In genomic region chr19:7605930-7606783, GRCm38 (mm10) we compare ENCODE assay signal across 9 mouse cellular contexts. TPM values are rescaled to one million over a fixed set of nuclear protein-coding genes. Genes with fewer than 3 reads are reported as not detected.
DNase-seq lines count a peak whose midpoint lies in the region; ATAC-seq lines count a peak whose summit lies in the region.
"Had no signal": no experiment of that assay in that cellular context is flagged by ENCODE, and none has a peak within 500 bp of the region (broad histone marks: within the 10 kb centered on the region; RNA-seq: fewer than 3 reads in every experiment).

No protein-coding gene starts in this region.

- H3K9me3 ChIP-seq in heart, embryonic 12.5 days (replicated peaks): no peaks in the 10 kb centered on the region
- no peaks in the 10 kb centered on the region for H3K9me3 ChIP-seq in forebrain, embryonic 10.5 days
- no peaks in the 10 kb centered on the region for H3K9me3 ChIP-seq in intestine, embryonic 15.5 days
- H3K9me3 ChIP-seq in midbrain, embryonic 13.5 days: no peaks in the 10 kb centered on the region

- H3K4me3 ChIP-seq in heart, embryonic 12.5 days: peak overlapping the region; percentile 35
- H3K4me3 ChIP-seq in forebrain, embryonic 10.5 days: peak overlapping the region; percentile 47
- peak overlapping the region; percentile 21 for H3K4me3 ChIP-seq in intestine, embryonic 15.5 days (replicated peaks)
- peak overlapping the region; percentile 29 for H3K4me3 ChIP-seq in midbrain, embryonic 13.5 days (replicated peaks)

- H3K4me2 ChIP-seq in heart, embryonic 12.5 days: peak overlapping the region; percentile 77
- H3K4me2 ChIP-seq in intestine, embryonic 15.5 days (replicated peaks): peak overlapping the region; percentile 64
- H3K4me2 ChIP-seq in midbrain, embryonic 13.5 days (replicated peaks): peak overlapping the region; percentile 59

- DNase-seq in heart, adult 8-10 months (ENCODE audit: low spot score): no peak
- DNase-seq in forebrain, embryonic 10.5 days (ENCODE audit: extremely low spot score, low spot score): peak; percentile 62
- peak; percentile 68 to 78 for DNase-seq in left cerebral cortex, postnatal 14 days (ENCODE audit: low spot score in 2 of 2)
- DNase-seq in testis, postnatal 10 days (ENCODE audit: low spot score): peak; percentile 64
- no peak for DNase-seq in ovary, postnatal 10 days (ENCODE audit: low spot score)

- no peak for ATAC-seq in heart, embryonic 12.5 days (ENCODE audit: insufficient number of reproducible peaks, low FRiP score)
- peak; percentile 73 for ATAC-seq in intestine, embryonic 15.5 days
- ATAC-seq in midbrain, embryonic 13.5 days: peak; percentile 89

- H3K4me1 ChIP-seq in heart, embryonic 12.5 days (replicated peaks): peaks cover 21% of the 10 kb centered on the region
- H3K4me1 ChIP-seq in forebrain, embryonic 10.5 days: peaks cover 33% of the 10 kb centered on the region
- H3K4me1 ChIP-seq in intestine, embryonic 15.5 days (replicated peaks): peaks cover 15% of the 10 kb centered on the region
- H3K4me1 ChIP-seq in midbrain, embryonic 13.5 days (replicated peaks): peaks cover 19% of the 10 kb centered on the region

- H3K27ac ChIP-seq in heart, embryonic 12.5 days (ENCODE audit: poor library complexity, severe bottlenecking): no peak overlapping the region
- peak overlapping the region; percentile 78 for H3K27ac ChIP-seq in forebrain, embryonic 10.5 days
- H3K27ac ChIP-seq in intestine, embryonic 15.5 days: 0 out of 2 replicates have a peak overlapping the region, but pooled peaks have one; percentile 71
- H3K27ac ChIP-seq in midbrain, embryonic 13.5 days: peak overlapping the region; percentile 55
- H3K27ac ChIP-seq: macrophage had no signal

- H3K9ac ChIP-seq in heart, embryonic 12.5 days: peak overlapping the region; percentile 57
- no peak overlapping the region; the same call in 1 of the 2 replicates for H3K9ac ChIP-seq in intestine, embryonic 15.5 days
- peak overlapping the region; percentile 24 for H3K9ac ChIP-seq in midbrain, embryonic 13.5 days (replicated peaks)

- peaks cover 16% of the 10 kb centered on the region; the same call in 1 of the 2 replicates for H3K27me3 ChIP-seq in heart, embryonic 12.5 days (replicated peaks)
- H3K27me3 ChIP-seq in forebrain, embryonic 10.5 days (ENCODE audit: poor library complexity, severe bottlenecking): peaks cover 88% of the 10 kb centered on the region
- H3K27me3 ChIP-seq in intestine, embryonic 15.5 days (replicated peaks): no peaks in the 10 kb centered on the region
- H3K27me3 ChIP-seq in midbrain, embryonic 13.5 days: peaks cover 5% of the 10 kb centered on the region; the same call in 1 of the 2 replicates

- H3K36me3 ChIP-seq in heart, embryonic 12.5 days: no peaks in the 10 kb centered on the region
- H3K36me3 ChIP-seq in forebrain, embryonic 10.5 days (replicated peaks): no peaks in the 10 kb centered on the region
- no peaks in the 10 kb centered on the region for H3K36me3 ChIP-seq in intestine, embryonic 15.5 days
- no peaks in the 10 kb centered on the region for H3K36me3 ChIP-seq in midbrain, embryonic 13.5 days

- 3% methylated on average over 15 of the region's 15 CpGs for WGBS in heart, embryonic 12.5 days
- 4% methylated on average over 15 of the region's 15 CpGs for WGBS in forebrain, embryonic 10.5 days
- WGBS in intestine, embryonic 15.5 days: 5% methylated on average over 15 of the region's 15 CpGs
- WGBS in midbrain, embryonic 13.5 days: 6% methylated on average over 15 of the region's 15 CpGs

- intact Hi-C loops in left cerebral cortex, postnatal 14 days (cut with DNase I): no loop called here

RNA-seq across cellular contexts. Expression of gene Lgals12, which starts 0.8 kb away (rescaled TPM):
- polyA plus RNA-seq in heart, embryonic 12.5 days (2016; fragmentation: Nextera tagmentation; extraction: Ambion mirVana): 0.06 and 0.23 TPM in 2 replicates
- total RNA-seq in heart, adult 8-10 months (2022): under 1 TPM; 0.16 to 0.37 (median 0.32) TPM
- 0.11 and 0.14 TPM in 2 replicates for polyA plus RNA-seq in forebrain, embryonic 10.5 days (2016; fragmentation: Nextera tagmentation; extraction: Ambion mirVana)
- 1.3 and 2.4 TPM in 2 replicates for polyA plus RNA-seq in intestine, embryonic 15.5 days (2015; fragmentation: Nextera tagmentation; extraction: Ambion mirVana)
- total RNA-seq in left cerebral cortex, postnatal 14 days (2021): under 1 TPM; 0.40 to 0.55 TPM
- polyA plus RNA-seq in midbrain, embryonic 13.5 days (2015; fragmentation: Nextera tagmentation; extraction: Ambion mirVana): 0.15 and 0.22 TPM in 2 replicates
- polyA plus RNA-seq: macrophage had no signal

RNA-seq across cellular contexts. Expression of gene Hrasls5, which starts 6.2 kb away (rescaled TPM):
- polyA plus RNA-seq in heart, embryonic 12.5 days (2016; fragmentation: Nextera tagmentation; extraction: Ambion mirVana): not detected in 2 replicates
- total RNA-seq in heart, adult 8-10 months (2022): not detected
- not detected in 2 replicates for polyA plus RNA-seq in forebrain, embryonic 10.5 days (2016; fragmentation: Nextera tagmentation; extraction: Ambion mirVana)
- polyA plus RNA-seq in intestine, embryonic 15.5 days (2015; fragmentation: Nextera tagmentation; extraction: Ambion mirVana): not detected in 2 replicates
- not detected for total RNA-seq in left cerebral cortex, postnatal 14 days (2021)
- not detected in 2 replicates for polyA plus RNA-seq in midbrain, embryonic 13.5 days (2015; fragmentation: Nextera tagmentation; extraction: Ambion mirVana)
- polyA plus RNA-seq: macrophage had no signal

RNA-seq across cellular contexts. Expression of gene Pla2g16, which starts 48.9 kb away (rescaled TPM):
- polyA plus RNA-seq in heart, embryonic 12.5 days (2016; fragmentation: Nextera tagmentation; extraction: Ambion mirVana): 51.8 and 53.1 TPM in 2 replicates
- 100 to 1,000 TPM; 121 to 150 (median 137) TPM for total RNA-seq in heart, adult 8-10 months (2022)
- 5.7 and 6.9 TPM in 2 replicates for polyA plus RNA-seq in forebrain, embryonic 10.5 days (2016; fragmentation: Nextera tagmentation; extraction: Ambion mirVana)
- polyA plus RNA-seq in intestine, embryonic 15.5 days (2015; fragmentation: Nextera tagmentation; extraction: Ambion mirVana): 7.6 and 8.4 TPM in 2 replicates
- 10 to 100 TPM; 14.1 TPM for total RNA-seq in left cerebral cortex, postnatal 14 days (2021)
- 1.3 and 2.6 TPM in 2 replicates for polyA plus RNA-seq in midbrain, embryonic 13.5 days (2015; fragmentation: Nextera tagmentation; extraction: Ambion mirVana)

Comparison
In these comparisons a context has a peak if more than half of its experiments do, and no peak if none do; other contexts are left out.
1. DNase-seq: peak in forebrain, embryonic 10.5 days (single experiment), left cerebral cortex, postnatal 14 days (2 of 2) and testis, postnatal 10 days (single experiment); none in heart, adult 8-10 months (single experiment) and ovary, postnatal 10 days (single experiment).
2. Peak in every context shown above with its lines, with median percentiles within 50 percentile points of each other: H3K4me2 ChIP-seq and H3K4me3 ChIP-seq.